Mouse (Mus musculus) embryonic facial prominence, embryonic 13.5 days (tissue): ENCODE measurements around the gene Ksr1. TPM values are rescaled to one million over a fixed set of nuclear protein-coding genes. Genes with fewer than 3 reads are reported as not detected.

Source experiments
- ATAC-seq: fragments of 200-750 bp; cut with Nextera tagmentation; 2 replicates; pipeline ENCODE4 v1.8.0; 2017; ENCODE audit warnings: low read depth; ENCODE audit not compliant: insufficient number of reproducible peaks, insufficient read depth, low FRiP score, low TSS enrichment
- H3K27ac ChIP-seq: fragments of 300-500 bp; sonication (generic); 2 replicates; pipeline ENCODE4 v1.5.1; 2015; ENCODE audit warnings: moderate library complexity, mild to moderate bottlenecking, inconsistent platforms
- H3K27me3 ChIP-seq: fragments of 300-500 bp; sonication (generic); 2 replicates; pipeline ENCODE4 v1.6.1; 2015; ENCODE audit warnings: mild to moderate bottlenecking, inconsistent platforms
- H3K36me3 ChIP-seq: fragments of 300-500 bp; sonication (generic); 2 replicates; pipeline ENCODE4 v1.6.1; 2015; ENCODE audit warnings: mild to moderate bottlenecking, inconsistent platforms
- H3K4me1 ChIP-seq: fragments of 300-500 bp; sonication (generic); 2 replicates; pipeline ENCODE4 v1.6.1; 2015; ENCODE audit warnings: inconsistent platforms
- H3K4me2 ChIP-seq: fragments of 300-500 bp; sonication (generic); 2 replicates; pipeline ENCODE4 v1.6.1; 2015; ENCODE audit warnings: moderate library complexity, mild to moderate bottlenecking, inconsistent platforms
- H3K4me3 ChIP-seq: fragments of 300-500 bp; sonication (generic); 2 replicates; pipeline ENCODE4 v1.5.1; 2015; ENCODE audit warnings: mild to moderate bottlenecking, inconsistent platforms
- H3K9ac ChIP-seq: fragments of 300-500 bp; sonication (generic); 2 replicates; pipeline ENCODE4 v1.6.1; 2015; ENCODE audit warnings: mild to moderate bottlenecking, inconsistent platforms
- H3K9me3 ChIP-seq: fragments of 300-500 bp; sonication (generic); 2 replicates; pipeline ENCODE4 v1.6.1; 2016; ENCODE audit warnings: inconsistent platforms
- WGBS: fragments of 180-500 bp; shearing (Covaris S2); methylation state at CpG from one replicate; pipeline ENCODE4 v1.1.7; 2015; ENCODE audit warnings: mixed read lengths; 5-methylcytosine and 5-hydroxymethylcytosine counted together
- polyA plus RNA-seq: library from polyadenylated mRNA; unstranded; fragments of >200 nt; fragmentation: Nextera tagmentation; extraction: Ambion mirVana; gene quantifications from 2 replicates; pipeline ENCODE4 v1.2.1, GENCODE M21; 2015

The Ksr1 gene
- polyA plus RNA-seq, 1 experiment from 2014 or later, result 3.3 TPM

- no peak overlapping the region for H3K27ac ChIP-seq
- H3K27me3 ChIP-seq, result no peaks in the 10 kb centered on the region
- no peak overlapping the region for H3K9ac ChIP-seq
- 77% methylated on average over 4 of the region's 4 CpGs for WGBS
- no peak overlapping the region for H3K4me2 ChIP-seq
- peaks cover 13% of the 10 kb centered on the region for H3K4me1 ChIP-seq
- H3K36me3 ChIP-seq, result no peaks in the 10 kb centered on the region
- ATAC-seq, result no peak
- no peaks in the 10 kb centered on the region for H3K9me3 ChIP-seq
- no peak overlapping the region for H3K4me3 ChIP-seq
Observed at GRCm38 (mm10) chr11:78968121-78968520, 178.1 kb downstream of the Ksr1 start.

GRCm38 (mm10) chr11:78967371-78967770 is 178.8 kb downstream of the Ksr1 start:
- no peak overlapping the region for H3K4me2 ChIP-seq
- no peak for ATAC-seq
- 26% methylated on average over 4 of the region's 4 CpGs for WGBS
- no peaks in the 10 kb centered on the region for H3K9me3 ChIP-seq
- no peak overlapping the region for H3K9ac ChIP-seq
- no peaks in the 10 kb centered on the region for H3K27me3 ChIP-seq
- no peaks in the 10 kb centered on the region for H3K36me3 ChIP-seq
- H3K4me1 ChIP-seq, result peaks cover 5% of the 10 kb centered on the region
- H3K4me3 ChIP-seq, result no peak overlapping the region
- H3K27ac ChIP-seq, result no peak overlapping the region

Other genes with a start within 250 kb of the Ksr1 start
- gene Nos2, start 225.6 kb downstream of the Ksr1 start, polyA plus RNA-seq, result 0.95 and 1.1 TPM in 2 replicates
- gene Lgals9, start 161.5 kb downstream of the Ksr1 start, polyA plus RNA-seq, result 18.4 and 22.2 TPM in 2 replicates
- gene Wsb1, start 108.3 kb upstream of the Ksr1 start, polyA plus RNA-seq, result 339 and 403 TPM in 2 replicates
- gene Gm9964, start 150.5 kb upstream of the Ksr1 start, polyA plus RNA-seq, result not detected in 2 replicates
- gene Nf1, start 193.3 kb upstream of the Ksr1 start, polyA plus RNA-seq, result 7.8 and 8.6 TPM in 2 replicates